Mouse (Mus musculus) lung, adult 2 months (tissue): Measurements from ENCODE around the gene Ablim1.

Experiments used
- CTCF ChIP-seq: fragments of 200-500 bp; IDR thresholded peaks from 2 replicates; pipeline ENCODE4 v1.5.1; 2011; ENCODE audit warnings: mild to moderate bottlenecking, low read length, control low read depth; ENCODE audit not compliant: insufficient read depth
- POLR2A ChIP-seq: fragments of 200-500 bp; IDR thresholded peaks from 2 replicates; pipeline ENCODE4 v1.6.1; 2011; ENCODE audit warnings: low read depth, mild to moderate bottlenecking, control low read depth, low read length, borderline replicate concordance; ENCODE audit errors: extremely low read depth

DNA sequence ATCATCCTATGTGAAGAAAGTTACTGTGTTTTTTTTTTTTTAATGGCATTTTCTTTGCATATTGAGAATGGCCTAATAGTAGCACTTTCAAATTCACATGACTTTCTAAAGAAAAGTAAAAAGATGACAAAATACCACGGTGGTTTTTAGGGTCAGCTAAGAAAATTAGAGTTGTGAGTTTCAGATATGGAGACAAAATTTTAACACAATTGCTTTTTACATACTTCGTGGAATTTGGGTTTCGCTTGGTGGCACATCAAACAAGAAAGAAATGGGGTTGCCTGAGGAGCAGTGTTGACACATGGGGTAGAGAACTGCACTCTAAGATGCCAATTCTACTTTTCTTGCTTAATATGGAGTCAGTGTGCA, 47.2 kb upstream of the Ablim1 start:
- no peak for TF ChIP-seq CTCF
- TF ChIP-seq POLR2A = no peak
